Mouse (Mus musculus) A20 (cell line): ENCODE measurements around the gene Rph3a.
"Not testable (repeated sequence)": the region's sequence is repeated elsewhere in the genome, so short reads cannot be mapped to it uniquely, and the experiment has no call there.

Experiments used
- DNase-seq: peaks from one replicate; pipeline ENCODE4 v3.0.0-alpha.2; 2011; ENCODE audit warnings: low read depth, low spot score

The Rph3a gene

GRCm38 (mm10) chr5:120908196-120908920 is 101.5 kb downstream of the Rph3a start:
- DNase-seq = no peak

- DNase-seq = not testable (repeated sequence)
Observed at GRCm38 (mm10) chr5:120906791-120907733, 102.8 kb downstream of the Rph3a start, which contains the start of gene Oas1a. Oas1a (minus strand) TSS chr5:120907521.

GRCm38 (mm10) chr5:120902056-120902455 is 107.8 kb downstream of the Rph3a start:
- no peak for DNase-seq

GRCm38 (mm10) chr5:120900666-120901065 is 109.2 kb downstream of the Rph3a start:
- DNase-seq = no peak

GRCm38 (mm10) chr5:120898726-120899125 is 111.2 kb downstream of the Rph3a start:
- no peak for DNase-seq

GRCm38 (mm10) chr5:120898307-120898706 is 111.6 kb downstream of the Rph3a start:
- no peak for DNase-seq

GRCm38 (mm10) chr5:120895231-120895900 is 114.5 kb downstream of the Rph3a start:
- no peak for DNase-seq

GRCm38 (mm10) chr5:120894692-120895091 is 115.2 kb downstream of the Rph3a start:
- not testable (repeated sequence) for DNase-seq

GRCm38 (mm10) chr5:120893866-120894265 is 116.0 kb downstream of the Rph3a start:
- DNase-seq = not testable (repeated sequence)

- no peak for DNase-seq
Observed at GRCm38 (mm10) chr5:120892243-120892660, 117.6 kb downstream of the Rph3a start.

- DNase-seq = not testable (repeated sequence)
Observed at GRCm38 (mm10) chr5:120891566-120892242, 118.2 kb downstream of the Rph3a start.

- DNase-seq = no peak
Observed at GRCm38 (mm10) chr5:120890991-120891390, 118.9 kb downstream of the Rph3a start.
